Mouse (Mus musculus) intestine, embryonic 14.5 days (tissue): ENCODE data around the gene Cyb5r1. TPM values are rescaled to one million over a fixed set of nuclear protein-coding genes. Genes with fewer than 3 reads are reported as not detected.

Source experiments
- ATAC-seq: fragments of 200-750 bp; cut with Nextera tagmentation; replicated peaks from 2 replicates; pipeline ENCODE4 v1.8.0; 2017; ENCODE audit warnings: low read depth, moderate number of reproducible peaks, moderate TSS enrichment, moderate library complexity; ENCODE audit not compliant: low FRiP score, low TSS enrichment
- DNase-seq: peaks from one replicate; pipeline ENCODE4 v3.0.0-alpha.2; 2018; ENCODE audit warnings: low spot score
- H3K27ac ChIP-seq: fragments of 300-500 bp; sonication (generic); 2 replicates; pipeline ENCODE4 v1.5.1; 2014; ENCODE audit warnings: low read depth, mild to moderate bottlenecking, control low read depth
- H3K27me3 ChIP-seq: fragments of 300-500 bp; sonication (generic); replicated peaks from 2 replicates; pipeline ENCODE4 v1.6.1; 2014; ENCODE audit warnings: low read length, control low read depth; ENCODE audit not compliant: control insufficient read depth, insufficient read depth
- H3K36me3 ChIP-seq: fragments of 300-500 bp; sonication (generic); 2 replicates; pipeline ENCODE4 v1.6.1; 2014; ENCODE audit warnings: low read length, control low read depth; ENCODE audit not compliant: control insufficient read depth, insufficient read depth
- H3K4me1 ChIP-seq: fragments of 300-500 bp; sonication (generic); replicated peaks from 2 replicates; pipeline ENCODE4 v1.6.1; 2014; ENCODE audit warnings: low read length, control low read depth, mixed read lengths; ENCODE audit not compliant: control insufficient read depth, insufficient read depth
- H3K4me2 ChIP-seq: fragments of 300-500 bp; sonication (generic); 2 replicates; pipeline ENCODE4 v1.6.1; 2014; ENCODE audit warnings: low read length
- H3K4me3 ChIP-seq: fragments of 300-500 bp; sonication (generic); 2 replicates; pipeline ENCODE4 v1.5.1; 2014; ENCODE audit warnings: low read depth, low read length, control low read depth, mixed read lengths
- H3K9ac ChIP-seq: fragments of 300-500 bp; sonication (generic); 2 replicates; pipeline ENCODE4 v1.6.1; 2014; ENCODE audit warnings: mild to moderate bottlenecking, low read length
- H3K9me3 ChIP-seq: fragments of 300-500 bp; sonication (generic); 2 replicates; pipeline ENCODE4 v1.6.1; 2016; ENCODE audit warnings: low read length, control low read depth; ENCODE audit not compliant: control insufficient read depth
- whole genome bisulfite sequencing: fragments of 180-500 bp; shearing (Covaris S2); extraction: QIAGEN DNeasy Blood & Tissue Kit; methylation state at CpG from one replicate; pipeline ENCODE4 v1.1.7; 2014; 5-methylcytosine and 5-hydroxymethylcytosine counted together
- polyA plus RNA-seq: library from polyadenylated mRNA; unstranded; fragments of >200 nt; fragmentation: Nextera tagmentation; extraction: Ambion mirVana; gene quantifications from 2 replicates; pipeline ENCODE4 v1.2.1, GENCODE M21; 2014

Gene Cyb5r1
- polyA plus RNA-seq, 1 experiment from 2014 or later: 34.9 TPM

DNA sequence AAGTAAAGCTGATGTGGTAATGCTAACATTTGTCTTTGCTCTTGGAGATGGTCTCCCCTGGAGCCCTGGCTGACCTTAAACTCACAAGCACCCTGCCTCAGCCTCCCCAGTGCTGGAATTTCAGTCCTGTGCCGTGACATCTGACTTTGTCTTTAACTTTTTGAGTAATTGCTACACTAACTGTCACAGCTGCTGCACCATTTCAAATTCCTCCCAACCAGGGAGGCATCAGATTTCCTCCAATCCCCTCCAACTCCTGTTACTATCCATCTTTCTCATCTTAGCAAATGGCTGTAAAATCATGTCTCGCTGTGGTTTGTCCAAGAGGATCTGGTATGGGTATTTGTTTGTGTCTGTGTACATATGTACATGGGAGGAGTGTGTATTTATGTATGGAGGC, 31.2 kb upstream of the Cyb5r1 start:
- Histone ChIP-seq H3K4me2 (no peak overlapping the region), H3K27me3 (no peaks in the 10 kb centered on the region), H3K27ac (no peak overlapping the region), H3K36me3 (no peaks in the 10 kb centered on the region), H3K4me3 (no peak overlapping the region), H3K4me1 (no peaks in the 10 kb centered on the region), H3K9ac (no peak overlapping the region), H3K9me3 (peaks cover 4% of the 10 kb centered on the region; the same call in 1 of the 2 replicates)
- ATAC-seq (no peak), DNase-seq (no peak)
- 75% methylated on average over 2 of the region's 2 CpGs for WGBS

DNA sequence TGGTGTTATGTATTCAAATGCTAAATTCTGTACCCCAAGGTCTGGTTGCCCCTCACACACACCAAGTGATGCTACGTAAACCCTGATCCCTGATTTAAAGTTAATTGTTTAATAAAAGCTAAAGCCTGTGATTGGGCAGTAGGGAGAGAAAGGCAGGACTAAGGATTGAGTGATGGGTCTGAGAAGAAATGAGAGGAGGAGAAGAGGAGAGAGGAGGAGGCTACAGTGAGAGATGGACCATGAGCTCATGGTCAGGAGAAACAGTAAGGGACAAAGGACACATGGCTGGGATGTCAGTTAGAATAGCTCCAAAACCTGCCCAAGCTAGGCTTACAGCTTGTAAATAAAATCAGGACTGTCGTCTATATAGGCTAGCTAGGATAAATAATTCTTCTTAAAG, 24.3 kb upstream of the Cyb5r1 start:
- Histone ChIP-seq H3K4me2 (no peak overlapping the region; the same call in 1 of the 2 replicates), H3K4me1 (no peaks in the 10 kb centered on the region; the same call in 1 of the 2 replicates), H3K27ac (no peak overlapping the region), H3K27me3 (no peaks in the 10 kb centered on the region), H3K9me3 (no peaks in the 10 kb centered on the region), H3K36me3 (no peaks in the 10 kb centered on the region), H3K9ac (no peak overlapping the region), H3K4me3 (no peak overlapping the region)
- WGBS: 69% methylated on average over 2 of the region's 2 CpGs
- ATAC-seq (no peak), DNase-seq (no peak)

DNA sequence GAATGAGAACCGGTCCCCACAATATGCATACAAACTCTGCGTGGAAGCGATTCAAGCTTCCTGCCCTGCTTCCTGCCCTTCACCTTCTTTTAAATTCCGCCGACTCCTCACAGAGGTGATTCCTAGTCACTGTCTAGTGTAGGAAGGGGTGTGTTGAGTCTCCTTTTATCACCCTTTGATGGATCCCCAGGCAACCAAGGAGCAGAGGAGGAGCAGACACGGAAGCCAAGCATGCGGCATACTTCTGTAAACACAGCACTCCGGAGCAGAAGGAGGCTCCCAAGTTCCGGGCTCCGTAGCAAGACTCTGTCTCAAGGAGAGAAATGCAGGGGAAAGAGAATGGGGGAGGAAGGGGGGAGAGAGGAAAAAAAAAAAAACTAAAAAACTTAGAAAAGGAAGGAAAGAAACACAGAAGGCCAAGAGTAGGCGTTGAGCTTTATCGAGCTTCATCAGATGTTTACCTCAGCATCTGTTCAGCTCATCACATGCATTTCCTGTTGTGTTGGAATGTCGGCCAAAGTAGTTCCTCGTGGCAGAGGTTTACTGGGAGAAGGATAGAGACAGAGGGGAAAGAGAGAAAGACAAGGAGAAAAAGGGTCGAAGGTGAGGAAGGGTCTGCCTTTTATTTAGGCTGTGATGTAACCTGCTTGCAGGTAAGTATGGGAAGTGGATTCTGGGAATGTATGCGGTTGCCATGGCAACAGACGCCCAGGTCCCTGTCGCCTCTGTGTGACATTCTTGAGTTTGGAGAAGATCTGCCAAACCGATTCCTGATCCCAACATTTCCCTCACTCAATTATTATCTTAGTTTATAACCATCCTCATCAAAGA, 23.3 kb upstream of the Cyb5r1 start:
- Histone ChIP-seq H3K4me1 (no peaks in the 10 kb centered on the region; the same call in 1 of the 2 replicates), H3K9me3 (no peaks in the 10 kb centered on the region), H3K27me3 (no peaks in the 10 kb centered on the region), H3K27ac (0 out of 2 replicates have a peak overlapping the region, but pooled peaks have one; percentile 43), H3K36me3 (no peaks in the 10 kb centered on the region), H3K4me2 (peak overlapping the region; percentile 62), H3K4me3 (peak overlapping the region; percentile 20), H3K9ac (peak overlapping the region; percentile 45)
- DNase-seq: peak; percentile 63
- 4% methylated on average over 19 of the region's 19 CpGs for WGBS
- ATAC-seq: no peak

DNA sequence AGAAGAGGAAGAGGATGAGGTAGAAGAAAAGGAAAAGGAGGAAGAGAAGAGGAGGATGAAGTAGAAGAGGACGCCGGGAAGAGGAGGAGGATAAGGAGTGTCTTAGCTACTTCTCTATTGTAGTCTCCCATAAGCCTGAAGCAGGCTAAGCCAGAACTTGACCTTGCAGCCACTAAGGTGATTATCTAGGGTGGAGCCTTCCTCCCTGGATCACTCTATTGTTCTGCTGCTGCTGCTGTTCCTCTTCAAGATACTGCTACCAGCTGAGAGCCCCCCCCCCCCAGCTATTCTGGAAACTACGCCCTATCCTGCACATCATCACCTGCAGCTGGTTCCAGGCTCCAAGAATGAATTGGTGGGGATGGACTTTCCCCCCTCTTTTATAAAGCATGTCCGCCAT, 20.8 kb upstream of the Cyb5r1 start:
- no peaks in the 10 kb centered on the region for H3K9me3 ChIP-seq
- no peak overlapping the region for H3K27ac ChIP-seq
- no peaks in the 10 kb centered on the region for H3K36me3 ChIP-seq
- WGBS: 77% methylated on average over 4 of the region's 4 CpGs
- no peak for DNase-seq
- no peaks in the 10 kb centered on the region for H3K27me3 ChIP-seq
- no peak overlapping the region for H3K4me2 ChIP-seq
- no peak overlapping the region for H3K4me3 ChIP-seq
- H3K9ac ChIP-seq: no peak overlapping the region
- no peaks in the 10 kb centered on the region; the same call in 1 of the 2 replicates for H3K4me1 ChIP-seq
- ATAC-seq: no peak

DNA sequence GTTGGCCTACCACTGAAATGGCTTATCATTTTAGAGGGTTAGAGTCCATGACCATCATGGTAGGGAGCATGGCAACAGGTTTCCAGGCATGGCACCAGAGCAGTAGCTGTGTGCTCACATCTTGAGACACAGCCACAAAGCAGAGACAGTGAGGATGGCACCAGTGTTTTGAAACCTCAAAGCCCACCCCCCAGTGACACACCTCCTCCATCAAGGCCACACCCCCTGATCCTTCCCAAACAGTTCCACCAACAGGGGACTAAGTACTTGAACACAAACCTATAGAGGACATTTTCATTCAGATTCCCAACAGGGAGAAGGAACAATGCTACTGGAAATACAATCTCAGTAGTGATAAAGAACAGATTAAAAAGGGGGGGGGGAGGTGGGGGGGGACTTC, 20.2 kb upstream of the Cyb5r1 start:
- Histone ChIP-seq H3K27ac (no peak overlapping the region), H3K4me2 (no peak overlapping the region), H3K4me1 (no peaks in the 10 kb centered on the region; the same call in 1 of the 2 replicates), H3K27me3 (no peaks in the 10 kb centered on the region), H3K4me3 (no peak overlapping the region), H3K9me3 (no peaks in the 10 kb centered on the region), H3K9ac (no peak overlapping the region), H3K36me3 (no peaks in the 10 kb centered on the region)
- ATAC-seq (no peak), DNase-seq (no peak)

DNA sequence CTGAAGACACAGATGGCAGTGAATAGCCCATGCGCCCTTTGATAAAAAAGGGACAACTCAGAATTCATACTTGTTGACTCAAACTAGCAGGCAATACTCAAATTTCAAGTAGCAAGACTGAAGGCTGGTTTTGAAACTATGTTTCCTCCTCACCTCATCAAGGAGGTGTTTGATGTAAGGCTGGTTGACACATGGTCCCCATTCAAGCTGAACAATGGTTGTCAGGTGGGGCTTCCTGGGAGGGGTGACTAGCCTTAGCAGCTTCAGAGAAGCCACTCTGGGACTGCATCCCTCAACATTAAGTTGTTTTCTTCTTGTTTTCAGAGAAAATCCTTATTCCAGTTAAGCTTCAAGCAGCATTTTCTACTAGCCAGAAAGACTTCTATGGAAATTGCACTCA, 19.7 kb upstream of the Cyb5r1 start, which contains the start of gene 4933406M09Rik:
Gene 4933406M09Rik, plus strand, starts transcription at position 275 of the 400 bp plus-strand sequence.
- no peak within 1 kb of the TSS for H3K4me3 ChIP-seq
- H3K9me3 ChIP-seq: no peaks in the 10 kb centered on the region
- H3K4me2 ChIP-seq: no peak within 1 kb of the TSS
- H3K36me3 ChIP-seq: no peaks in the 10 kb centered on the region
- H3K27ac ChIP-seq: no peak within 1 kb of the TSS
- 94% methylated on average over 1 of the region's 1 CpGs for WGBS
- H3K9ac ChIP-seq: no peak within 1 kb of the TSS
- no peaks in the 10 kb centered on the region for H3K27me3 ChIP-seq
- ATAC-seq (no peak), DNase-seq (no peak)
- H3K4me1 ChIP-seq: no peaks in the 10 kb centered on the region; the same call in 1 of the 2 replicates

DNA sequence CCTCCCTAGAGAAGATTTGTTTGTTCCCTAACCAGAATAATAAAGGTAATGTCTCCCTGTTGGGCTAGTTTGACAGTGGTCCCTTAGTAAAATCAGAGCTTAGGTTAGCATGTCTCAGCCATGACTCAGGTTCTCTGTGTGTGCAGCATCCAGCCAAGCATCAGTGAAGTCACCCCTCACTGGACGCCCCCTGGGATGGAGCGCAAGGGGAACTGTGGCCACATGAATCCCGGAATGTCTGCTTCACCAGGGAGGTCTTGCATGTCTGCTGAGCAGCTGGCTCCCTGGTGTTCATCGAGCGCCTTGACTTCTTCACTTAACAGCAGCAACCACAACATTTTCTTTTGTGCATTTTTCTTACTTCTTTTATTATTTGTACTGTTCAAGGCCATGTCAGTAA, 11.5 kb upstream of the Cyb5r1 start:
- Histone ChIP-seq H3K4me1 (no peaks in the 10 kb centered on the region), H3K27me3 (no peaks in the 10 kb centered on the region), H3K9me3 (no peaks in the 10 kb centered on the region), H3K27ac (no peak overlapping the region), H3K36me3 (no peaks in the 10 kb centered on the region), H3K9ac (no peak overlapping the region), H3K4me2 (no peak overlapping the region), H3K4me3 (no peak overlapping the region)
- no peak for ATAC-seq
- WGBS: 31% methylated on average over 5 of the region's 5 CpGs
- no peak for DNase-seq

DNA sequence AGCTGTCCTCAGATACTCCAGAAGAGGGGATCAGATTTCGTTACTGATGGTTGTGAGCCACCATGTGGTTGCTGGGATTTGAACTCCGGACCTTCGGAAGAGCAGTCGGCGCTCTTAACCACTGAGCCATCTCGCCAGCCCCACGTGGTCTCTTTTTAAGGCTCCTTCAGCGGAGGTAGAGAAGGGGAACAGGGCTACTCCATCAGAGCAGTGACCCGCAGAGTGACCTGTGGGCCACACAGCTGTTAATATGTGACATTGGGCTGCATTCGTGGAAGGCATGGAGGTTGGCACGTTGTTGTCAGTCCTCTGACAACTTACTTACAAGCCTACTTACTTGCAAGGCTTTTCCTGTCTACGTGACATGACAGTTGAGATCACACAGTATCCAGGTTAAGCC, 7.1 kb upstream of the Cyb5r1 start:
- no peak overlapping the region for H3K4me2 ChIP-seq
- H3K27ac ChIP-seq: no peak overlapping the region
- H3K9me3 ChIP-seq: 0 out of 2 replicates have a peak, but pooled peaks cover 2% of the 10 kb centered on the region
- no peaks in the 10 kb centered on the region for H3K27me3 ChIP-seq
- DNase-seq (no peak), ATAC-seq (no peak)
- WGBS: 88% methylated on average over 12 of the region's 12 CpGs
- H3K4me1 ChIP-seq: no peaks in the 10 kb centered on the region
- no peaks in the 10 kb centered on the region for H3K36me3 ChIP-seq
- no peak overlapping the region for H3K9ac ChIP-seq
- no peak overlapping the region for H3K4me3 ChIP-seq

DNA sequence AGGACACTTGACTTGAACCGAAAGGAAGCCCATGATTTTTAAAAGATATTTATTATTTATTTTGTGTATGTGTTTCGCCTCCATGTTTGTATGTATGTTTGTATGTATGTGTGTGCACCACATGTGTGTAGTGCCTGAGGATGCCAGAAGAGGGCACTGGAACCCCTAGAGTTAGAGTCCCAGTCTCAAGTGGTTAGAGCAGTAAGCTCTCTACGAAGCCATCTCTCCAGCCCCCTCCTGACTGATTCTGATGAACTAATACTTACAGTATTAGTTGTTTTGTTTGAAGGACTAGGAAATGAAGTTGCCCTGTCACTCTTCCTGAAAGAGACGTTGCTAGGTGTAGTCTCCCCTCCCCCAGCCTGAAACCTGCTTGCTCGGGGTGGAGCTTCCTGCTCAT, 5.6 kb upstream of the Cyb5r1 start:
- Histone ChIP-seq H3K4me2 (no peak overlapping the region), H3K4me3 (no peak overlapping the region), H3K27me3 (no peaks in the 10 kb centered on the region), H3K9ac (no peak overlapping the region), H3K9me3 (0 out of 2 replicates have a peak, but pooled peaks cover 2% of the 10 kb centered on the region), H3K27ac (no peak overlapping the region), H3K36me3 (no peaks in the 10 kb centered on the region), H3K4me1 (no peaks in the 10 kb centered on the region)
- DNase-seq: no peak
- no peak for ATAC-seq
- 66% methylated on average over 5 of the region's 5 CpGs for whole genome bisulfite sequencing
